Mouse (Mus musculus): ENCODE measurements around the gene Mgat4d. TPM values are rescaled to one million over a fixed set of nuclear protein-coding genes. Genes with fewer than 3 reads are reported as not detected.
"Not testable (repeated sequence)": the region's sequence is repeated elsewhere in the genome, so short reads cannot be mapped to it uniquely, and the experiment has no call there.

Gene Mgat4d
- not detected in 2 replicates for polyA plus RNA-seq (2014; fragmentation: Nextera tagmentation; extraction: Ambion mirVana)

DNA sequence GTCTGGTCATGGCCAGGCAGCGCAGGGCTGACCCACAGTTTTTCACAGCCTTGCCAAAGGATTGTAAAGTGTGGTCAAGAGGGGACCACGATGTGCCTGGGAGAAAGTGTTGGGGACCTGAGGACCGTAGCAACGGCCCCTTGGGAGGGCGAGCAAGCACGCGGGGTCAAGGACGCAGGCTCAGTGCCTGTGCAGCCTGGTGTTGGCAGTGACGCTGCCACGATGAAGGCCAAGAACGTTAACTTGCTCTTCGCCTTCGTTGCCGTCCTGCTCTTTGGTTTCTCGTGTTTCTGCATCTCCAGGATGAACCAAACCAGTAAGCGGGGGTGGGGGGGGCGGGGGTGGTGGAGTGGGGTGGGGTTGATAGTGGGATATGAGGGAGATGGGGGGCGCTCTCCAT, at the start of gene Mgat4d:
Gene Mgat4d (plus strand): TSS at position 209 of the 400 bp plus-strand sequence.
- Histone ChIP-seq H3K4me1 (ENCODE audit: control insufficient read depth, insufficient read depth, low read length) (no peaks in the 10 kb centered on the region), H3K9me3 (ENCODE audit: control insufficient read depth, low read length) (no peaks in the 10 kb centered on the region), H3K27ac (ENCODE audit: low read depth, low read length) (no peak within 1 kb of the TSS), H3K9ac (replicated peaks; ENCODE audit: low read depth, low read length) (no peak within 1 kb of the TSS), H3K4me2 (ENCODE audit: low read depth, low read length) (no peak within 1 kb of the TSS), H3K36me3 (ENCODE audit: control insufficient read depth, insufficient read depth, low read length) (no peaks in the 10 kb centered on the region), H3K27me3 (ENCODE audit: control insufficient read depth, insufficient read depth, low read length) (no peaks in the 10 kb centered on the region), H3K4me3 (ENCODE audit: low read depth, low read length) (no peak within 1 kb of the TSS)
- WGBS = 80% methylated on average over 18 of the region's 18 CpGs
- ATAC-seq (ENCODE audit: low read depth) = no peak

DNA sequence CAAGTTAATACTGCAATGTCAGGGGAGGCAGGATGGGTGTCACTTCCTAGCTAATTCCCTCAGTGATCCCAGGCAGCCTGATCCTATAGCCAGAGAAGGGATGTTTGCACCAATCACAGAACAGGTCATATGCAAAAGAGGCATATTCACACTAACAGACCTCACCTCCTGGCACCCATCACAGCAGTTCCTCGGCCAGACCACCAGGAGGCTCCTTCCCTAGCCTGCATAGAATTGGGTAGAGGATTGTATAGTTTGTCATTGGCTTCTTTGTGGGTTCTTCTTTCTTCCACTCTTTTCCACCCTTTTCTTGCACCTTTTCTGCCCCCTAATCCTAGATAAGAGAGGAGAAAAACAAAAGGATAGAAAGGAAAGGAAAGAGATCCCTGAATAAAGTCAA, 48.1 kb upstream of the Mgat4d start:
- Histone ChIP-seq H3K4me1 (ENCODE audit: control insufficient read depth, insufficient read depth, low read length) (no peaks in the 10 kb centered on the region), H3K4me2 (ENCODE audit: low read depth, low read length) (no peak overlapping the region), H3K27me3 (ENCODE audit: control insufficient read depth, insufficient read depth, low read length) (no peaks in the 10 kb centered on the region), H3K27ac (ENCODE audit: low read depth, low read length) (no peak overlapping the region), H3K36me3 (ENCODE audit: control insufficient read depth, insufficient read depth, low read length) (no peaks in the 10 kb centered on the region), H3K4me3 (ENCODE audit: low read depth, low read length) (no peak overlapping the region), H3K9ac (replicated peaks; ENCODE audit: low read depth, low read length) (no peak overlapping the region), H3K9me3 (ENCODE audit: control insufficient read depth, low read length) (no peaks in the 10 kb centered on the region)
- no peak for ATAC-seq (ENCODE audit: low read depth)
- 67% methylated on average over 1 of the region's 1 CpGs for WGBS

DNA sequence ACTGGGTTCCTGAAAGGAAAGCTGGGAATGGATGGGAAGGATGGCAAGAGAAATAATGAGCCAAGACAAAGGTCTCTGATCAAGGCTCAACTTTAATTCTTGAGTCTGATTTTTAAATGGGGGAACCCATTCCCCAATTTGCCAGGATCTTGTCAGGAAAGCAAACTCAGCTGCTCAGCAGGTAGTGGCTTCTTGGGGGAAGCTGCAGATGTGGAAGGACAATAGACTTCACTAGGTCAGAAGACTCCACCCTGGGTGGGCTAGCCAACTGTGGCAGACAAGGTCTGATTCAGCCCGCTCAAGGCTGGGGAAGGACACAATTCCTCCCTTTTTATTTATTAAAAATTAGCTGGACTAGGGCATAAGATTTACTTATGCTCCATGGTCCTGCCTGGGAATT, 43.3 kb upstream of the Mgat4d start:
- ATAC-seq (ENCODE audit: low read depth) = no peak
- no peaks in the 10 kb centered on the region for H3K27me3 ChIP-seq (ENCODE audit: control insufficient read depth, insufficient read depth, low read length)
- H3K4me1 ChIP-seq (ENCODE audit: control insufficient read depth, insufficient read depth, low read length) = no peaks in the 10 kb centered on the region
- H3K4me2 ChIP-seq (ENCODE audit: low read depth, low read length) = no peak overlapping the region
- no peak overlapping the region for H3K4me3 ChIP-seq (ENCODE audit: low read depth, low read length)
- no peak overlapping the region for H3K27ac ChIP-seq (ENCODE audit: low read depth, low read length)
- 100% methylated on average over 1 of the region's 1 CpGs for WGBS
- no peaks in the 10 kb centered on the region for H3K9me3 ChIP-seq (ENCODE audit: control insufficient read depth, low read length)
- H3K36me3 ChIP-seq (ENCODE audit: control insufficient read depth, insufficient read depth, low read length) = no peaks in the 10 kb centered on the region
- no peak overlapping the region for H3K9ac ChIP-seq (replicated peaks; ENCODE audit: low read depth, low read length)

DNA sequence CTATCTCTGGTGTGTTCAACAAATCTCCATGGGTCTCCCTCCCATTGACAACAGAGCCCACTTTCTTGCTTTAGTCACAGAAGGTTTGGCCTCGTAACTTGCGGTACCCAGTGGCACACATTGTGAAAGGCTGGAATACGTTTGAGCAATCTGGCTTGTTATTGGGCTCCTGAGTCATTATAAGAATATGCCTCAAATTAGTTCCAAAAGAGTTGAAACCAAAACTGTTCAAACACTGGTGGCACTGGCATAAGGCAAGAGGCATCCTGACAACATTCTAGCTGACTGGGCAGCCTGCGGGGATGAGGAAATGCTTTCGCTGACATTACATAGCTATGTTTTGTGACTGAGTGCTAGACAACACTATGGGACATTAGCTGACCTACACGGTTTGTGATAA, 38.4 kb upstream of the Mgat4d start:
- no peak overlapping the region for H3K4me2 ChIP-seq (ENCODE audit: low read depth, low read length)
- H3K4me1 ChIP-seq (ENCODE audit: control insufficient read depth, insufficient read depth, low read length) = no peaks in the 10 kb centered on the region
- no peak overlapping the region for H3K4me3 ChIP-seq (ENCODE audit: low read depth, low read length)
- H3K9me3 ChIP-seq (ENCODE audit: control insufficient read depth, low read length) = no peaks in the 10 kb centered on the region
- H3K36me3 ChIP-seq (ENCODE audit: control insufficient read depth, insufficient read depth, low read length) = 0 out of 2 replicates have a peak, but pooled peaks cover 8% of the 10 kb centered on the region
- 92% methylated on average over 6 of the region's 6 CpGs for WGBS
- ATAC-seq (ENCODE audit: low read depth) = no peak
- H3K9ac ChIP-seq (replicated peaks; ENCODE audit: low read depth, low read length) = no peak overlapping the region
- H3K27me3 ChIP-seq (ENCODE audit: control insufficient read depth, insufficient read depth, low read length) = no peaks in the 10 kb centered on the region
- H3K27ac ChIP-seq (ENCODE audit: low read depth, low read length) = no peak overlapping the region

DNA sequence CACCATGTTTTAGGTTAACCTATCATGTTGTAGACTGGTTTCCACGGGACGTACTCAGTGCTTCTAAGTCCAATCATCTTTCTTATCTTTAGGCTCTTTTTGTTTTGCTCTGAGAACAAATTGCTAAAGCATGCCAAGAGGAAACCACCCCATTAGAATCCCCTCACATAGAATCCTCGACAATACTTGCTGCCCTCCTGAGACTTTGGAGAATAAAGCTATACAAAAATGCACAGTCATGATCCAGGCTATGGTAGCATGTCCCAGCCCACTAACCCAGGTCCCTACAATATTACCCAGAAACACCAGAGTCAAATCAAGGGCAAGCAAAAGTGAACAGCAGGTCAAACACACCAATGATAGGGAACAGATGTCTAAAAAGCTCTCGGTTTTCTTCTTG, 33.2 kb upstream of the Mgat4d start:
- H3K27me3 ChIP-seq (ENCODE audit: control insufficient read depth, insufficient read depth, low read length); H3K9ac ChIP-seq (replicated peaks; ENCODE audit: low read depth, low read length); H3K27ac ChIP-seq (ENCODE audit: low read depth, low read length); H3K4me1 ChIP-seq (ENCODE audit: control insufficient read depth, insufficient read depth, low read length); H3K4me3 ChIP-seq (ENCODE audit: low read depth, low read length); H3K4me2 ChIP-seq (ENCODE audit: low read depth, low read length); ATAC-seq (ENCODE audit: low read depth); H3K9me3 ChIP-seq (ENCODE audit: control insufficient read depth, low read length): not testable (repeated sequence)
- H3K36me3 ChIP-seq (ENCODE audit: control insufficient read depth, insufficient read depth, low read length) = peaks cover 35% of the 10 kb centered on the region
- 93% methylated on average over 4 of the region's 4 CpGs for WGBS

DNA sequence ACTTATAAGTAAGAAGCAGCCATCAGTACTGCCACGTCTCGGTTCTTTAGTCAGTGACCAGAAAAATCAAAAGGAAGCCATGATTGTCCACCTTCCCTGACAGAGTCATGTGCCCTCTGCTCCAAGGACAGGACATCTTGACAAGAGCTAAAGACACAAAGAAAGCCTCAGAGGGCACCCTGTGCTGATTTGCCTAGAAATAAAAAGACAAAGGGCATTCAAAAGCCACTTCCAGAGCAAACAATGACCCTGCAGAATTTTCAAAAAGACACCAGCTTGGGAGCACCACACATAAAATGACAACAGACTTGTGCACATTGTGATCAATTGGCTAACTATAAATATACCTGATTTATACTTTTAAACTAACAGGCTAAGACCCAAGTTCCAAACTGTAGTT, 32.6 kb upstream of the Mgat4d start:
- Histone ChIP-seq H3K27me3 (ENCODE audit: control insufficient read depth, insufficient read depth, low read length) (no peaks in the 10 kb centered on the region), H3K4me3 (ENCODE audit: low read depth, low read length) (no peak overlapping the region), H3K4me2 (ENCODE audit: low read depth, low read length) (no peak overlapping the region), H3K27ac (ENCODE audit: low read depth, low read length) (no peak overlapping the region), H3K36me3 (ENCODE audit: control insufficient read depth, insufficient read depth, low read length) (peaks cover 35% of the 10 kb centered on the region), H3K9ac (replicated peaks; ENCODE audit: low read depth, low read length) (no peak overlapping the region), H3K9me3 (ENCODE audit: control insufficient read depth, low read length) (no peaks in the 10 kb centered on the region), H3K4me1 (ENCODE audit: control insufficient read depth, insufficient read depth, low read length) (no peaks in the 10 kb centered on the region)
- WGBS = 71% methylated on average over 2 of the region's 2 CpGs
- no peak for ATAC-seq (ENCODE audit: low read depth)

DNA sequence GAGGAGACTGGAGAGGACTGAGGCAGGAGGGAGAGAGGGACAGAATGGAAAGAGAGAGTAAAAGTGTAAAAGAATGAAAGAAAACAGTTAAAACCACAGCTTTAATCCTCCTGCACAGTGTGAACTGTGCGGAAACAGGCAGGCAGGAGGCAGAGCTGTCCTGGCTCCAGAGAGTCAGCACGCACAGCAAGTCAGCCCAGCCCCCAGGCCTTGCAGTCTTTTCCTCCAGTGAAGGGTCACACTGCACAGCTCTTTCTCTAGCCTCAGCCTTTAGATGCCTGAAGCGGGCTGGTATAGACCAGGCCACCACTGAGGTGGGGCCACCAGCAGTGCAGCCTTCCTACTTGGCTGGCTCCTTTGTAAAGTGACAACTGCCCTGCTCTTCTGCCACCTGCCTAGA, 27.7 kb upstream of the Mgat4d start:
- Histone ChIP-seq H3K9ac (replicated peaks; ENCODE audit: low read depth, low read length) (no peak overlapping the region), H3K9me3 (ENCODE audit: control insufficient read depth, low read length) (no peaks in the 10 kb centered on the region), H3K4me2 (ENCODE audit: low read depth, low read length) (no peak overlapping the region), H3K27ac (ENCODE audit: low read depth, low read length) (no peak overlapping the region), H3K4me1 (ENCODE audit: control insufficient read depth, insufficient read depth, low read length) (no peaks in the 10 kb centered on the region), H3K27me3 (ENCODE audit: control insufficient read depth, insufficient read depth, low read length) (no peaks in the 10 kb centered on the region), H3K4me3 (ENCODE audit: low read depth, low read length) (no peak overlapping the region), H3K36me3 (ENCODE audit: control insufficient read depth, insufficient read depth, low read length) (peaks cover 40% of the 10 kb centered on the region)
- no peak for ATAC-seq (ENCODE audit: low read depth)
- WGBS = 78% methylated on average over 3 of the region's 3 CpGs

DNA sequence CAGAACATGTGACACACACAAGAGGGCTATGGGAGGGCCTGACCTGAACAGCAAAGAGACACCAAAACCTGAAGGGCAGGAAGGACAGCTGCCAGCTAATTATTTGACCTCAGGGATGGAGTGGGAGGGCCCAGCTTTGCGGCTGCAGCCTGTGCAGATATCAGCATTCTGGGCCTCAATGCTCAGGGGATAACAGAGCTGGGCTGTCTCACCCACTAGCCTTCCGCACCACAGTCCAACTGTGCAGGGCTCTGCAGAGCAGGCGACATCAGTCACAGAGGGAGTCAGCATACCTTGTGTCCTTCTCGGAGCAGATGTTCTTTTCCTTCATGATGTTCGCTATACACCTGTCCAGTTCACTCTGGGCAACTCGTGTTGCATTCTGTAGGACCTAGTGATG, 25.9 kb upstream of the Mgat4d start:
- WGBS = 92% methylated on average over 6 of the region's 6 CpGs
- peaks cover 31% of the 10 kb centered on the region for H3K36me3 ChIP-seq (ENCODE audit: control insufficient read depth, insufficient read depth, low read length)

DNA sequence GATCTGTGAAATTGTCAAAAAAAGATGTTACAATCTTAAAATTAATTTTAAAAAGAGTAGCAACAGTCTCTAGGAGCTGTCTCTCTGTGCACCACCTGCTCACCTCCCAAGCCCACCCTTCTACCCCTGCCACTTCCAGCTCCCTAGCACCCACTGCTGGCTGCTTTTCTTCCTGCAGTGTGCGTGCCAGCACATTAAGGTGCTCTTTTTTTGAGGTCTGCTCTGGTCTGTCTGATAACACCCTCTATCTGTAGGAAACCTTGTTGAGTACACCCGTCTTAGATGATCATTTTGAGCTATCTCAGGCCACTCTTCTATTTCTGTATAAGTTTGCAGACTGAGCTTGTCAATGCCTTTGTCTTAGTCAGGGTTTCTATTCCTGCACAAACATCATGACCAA, 25.2 kb upstream of the Mgat4d start:
- ATAC-seq (ENCODE audit: low read depth) = no peak
- Histone ChIP-seq H3K27me3 (ENCODE audit: control insufficient read depth, insufficient read depth, low read length) (no peaks in the 10 kb centered on the region), H3K36me3 (ENCODE audit: control insufficient read depth, insufficient read depth, low read length) (peaks cover 31% of the 10 kb centered on the region), H3K9ac (replicated peaks; ENCODE audit: low read depth, low read length) (no peak overlapping the region), H3K4me2 (ENCODE audit: low read depth, low read length) (no peak overlapping the region), H3K4me3 (ENCODE audit: low read depth, low read length) (no peak overlapping the region), H3K4me1 (ENCODE audit: control insufficient read depth, insufficient read depth, low read length) (no peaks in the 10 kb centered on the region), H3K9me3 (ENCODE audit: control insufficient read depth, low read length) (no peaks in the 10 kb centered on the region), H3K27ac (ENCODE audit: low read depth, low read length) (no peak overlapping the region)
- 77% methylated on average over 2 of the region's 2 CpGs for WGBS

More for the DNA sequence above, 25.9 kb upstream of the Mgat4d start:
- Histone ChIP-seq H3K27ac (ENCODE audit: low read depth, low read length) (no peak overlapping the region), H3K4me3 (ENCODE audit: low read depth, low read length) (no peak overlapping the region), H3K27me3 (ENCODE audit: control insufficient read depth, insufficient read depth, low read length) (no peaks in the 10 kb centered on the region), H3K9ac (replicated peaks; ENCODE audit: low read depth, low read length) (no peak overlapping the region), H3K4me2 (ENCODE audit: low read depth, low read length) (no peak overlapping the region), H3K4me1 (ENCODE audit: control insufficient read depth, insufficient read depth, low read length) (no peaks in the 10 kb centered on the region), H3K9me3 (ENCODE audit: control insufficient read depth, low read length) (no peaks in the 10 kb centered on the region)
- no peak for ATAC-seq (ENCODE audit: low read depth)

DNA sequence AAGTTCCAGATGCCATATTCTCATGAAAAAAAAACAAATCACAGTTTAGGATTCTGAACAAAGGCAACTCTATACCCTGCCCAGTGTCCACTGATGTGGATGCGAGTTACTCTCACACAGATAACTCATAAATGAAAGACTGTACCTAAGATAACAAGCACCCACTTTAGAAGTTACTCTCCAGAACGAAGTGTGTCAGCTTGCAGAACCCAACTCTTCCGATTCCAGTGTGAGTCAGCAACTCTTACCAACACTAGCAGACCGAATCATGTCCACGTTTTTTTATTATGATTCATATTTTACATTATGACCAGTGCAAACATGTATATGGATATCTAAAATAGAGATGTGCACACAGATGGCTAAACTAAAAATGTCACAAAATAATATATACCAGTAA, 20.4 kb upstream of the Mgat4d start:
- 92% methylated on average over 5 of the region's 5 CpGs for WGBS
- peaks cover 15% of the 10 kb centered on the region; the same call in 1 of the 2 replicates for H3K36me3 ChIP-seq (ENCODE audit: control insufficient read depth, insufficient read depth, low read length)
- no peak overlapping the region for H3K9ac ChIP-seq (replicated peaks; ENCODE audit: low read depth, low read length)
- no peak overlapping the region for H3K4me2 ChIP-seq (ENCODE audit: low read depth, low read length)
- no peak overlapping the region for H3K4me3 ChIP-seq (ENCODE audit: low read depth, low read length)
- no peak for ATAC-seq (ENCODE audit: low read depth)
- H3K27me3 ChIP-seq (ENCODE audit: control insufficient read depth, insufficient read depth, low read length) = no peaks in the 10 kb centered on the region
- H3K27ac ChIP-seq (ENCODE audit: low read depth, low read length) = no peak overlapping the region
- peaks cover 3% of the 10 kb centered on the region; the same call in 1 of the 2 replicates for H3K4me1 ChIP-seq (ENCODE audit: control insufficient read depth, insufficient read depth, low read length)
- no peaks in the 10 kb centered on the region for H3K9me3 ChIP-seq (ENCODE audit: control insufficient read depth, low read length)

All from neural tube, embryonic 14.5 days (tissue).